Mouse (Mus musculus): ENCODE data around the gene Chchd10.

The Chchd10 gene

GRCm38 (mm10) chr10:75949053-75950045 is 16.4 kb downstream of the Chchd10 start:
- no peak for DNase-seq (ENCODE audit: low spot score in 2 of 2)

- DNase-seq (ENCODE audit: low spot score in 2 of 2) = no peak
Observed at GRCm38 (mm10) chr10:75950791-75951210, 17.9 kb downstream of the Chchd10 start.

GRCm38 (mm10) chr10:75951424-75952050 is 18.6 kb downstream of the Chchd10 start:
- peak; percentile 52 to 59 for DNase-seq (ENCODE audit: low spot score in 2 of 2)

- no peak for DNase-seq (ENCODE audit: low spot score in 2 of 2)
Observed at GRCm38 (mm10) chr10:75954381-75954811, 21.5 kb downstream of the Chchd10 start, which contains the start of gene Gm5134. TSS of gene Gm5134 (plus strand) at chr10:75954514.

GRCm38 (mm10) chr10:75973846-75974245 is 40.9 kb downstream of the Chchd10 start:
- DNase-seq (ENCODE audit: low spot score in 2 of 2) = no peak

GRCm38 (mm10) chr10:75975216-75975615 is 42.3 kb downstream of the Chchd10 start:
- DNase-seq (ENCODE audit: low spot score in 2 of 2) = no peak

GRCm38 (mm10) chr10:75978119-75978834 is 45.3 kb downstream of the Chchd10 start:
- DNase-seq (ENCODE audit: low spot score in 2 of 2) = no peak

- DNase-seq (ENCODE audit: low spot score in 2 of 2) = no peak
Observed at GRCm38 (mm10) chr10:75978835-75979157, 45.9 kb downstream of the Chchd10 start.

GRCm38 (mm10) chr10:75979432-75979831 is 46.5 kb downstream of the Chchd10 start:
- no peak for DNase-seq (ENCODE audit: low spot score in 2 of 2)
